Mouse (Mus musculus) megakaryocyte, embryonic 14.5 days (primary cell): ENCODE results near the gene Hpd. TPM values are rescaled to one million over a fixed set of nuclear protein-coding genes. Genes with fewer than 3 reads are reported as not detected.

Experiments
- H3K27me3 ChIP-seq: replicated peaks from 2 replicates; pipeline ENCODE3; 2012; ENCODE audit warnings: inconsistent platforms
- H3K36me3 ChIP-seq: replicated peaks from 2 replicates; pipeline ENCODE3; 2012; ENCODE audit warnings: low read length, inconsistent platforms, mixed read lengths
- H3K4me1 ChIP-seq: 2 replicates; pipeline ENCODE4 v1.6.1; 2012; ENCODE audit warnings: inconsistent platforms
- H3K4me3 ChIP-seq: replicated peaks from 2 replicates; pipeline ENCODE3; 2012; ENCODE audit warnings: moderate library complexity, mild to moderate bottlenecking, inconsistent platforms
- H3K9me3 ChIP-seq: 2 replicates; pipeline ENCODE4 v1.6.1; 2012; ENCODE audit warnings: inconsistent platforms
- FLI1 ChIP-seq: IDR thresholded peaks from 2 replicates; pipeline ENCODE4 v1.6.1; 2012; ENCODE audit warnings: low read length, inconsistent platforms, mixed read lengths
- GATA1 ChIP-seq: IDR thresholded peaks from 3 replicates; pipeline ENCODE4 v1.6.1; 2012; ENCODE audit warnings: mixed read lengths, low read length, inconsistent platforms, borderline replicate concordance
- polyA plus RNA-seq: library from polyadenylated mRNA; stranded (reverse); fragments of >175 nt; gene quantifications from 2 replicates; pipeline ENCODE4 v1.2.3, GENCODE M21; 2012; ENCODE audit warnings: low replicate concordance; ENCODE audit not compliant: insufficient read depth

Gene Hpd
- polyA plus RNA-seq, 1 experiment, result not detected

GRCm38 (mm10) chr5:123137044-123137909, 45.2 kb downstream of the Hpd start:
- Histone ChIP-seq H3K36me3 (peaks cover 57% of the 10 kb centered on the region), H3K4me3 (peak overlapping the region; percentile 96), H3K4me1 (peaks cover 63% of the 10 kb centered on the region), H3K27me3 (no peaks in the 10 kb centered on the region), H3K9me3 (no peaks in the 10 kb centered on the region)
- TF ChIP-seq FLI1 (no peak), GATA1 (no peak)

- H3K27me3 ChIP-seq, result no peaks in the 10 kb centered on the region
- H3K36me3 ChIP-seq, result peaks cover 59% of the 10 kb centered on the region
- peaks cover 71% of the 10 kb centered on the region for H3K4me1 ChIP-seq
- TF ChIP-seq FLI1 (no peak), GATA1 (no peak)
- H3K4me3 ChIP-seq, result peak overlapping the region; percentile 96
- no peaks in the 10 kb centered on the region for H3K9me3 ChIP-seq
Measured at GRCm38 (mm10) chr5:123136361-123137043, 46.0 kb downstream of the Hpd start.

GRCm38 (mm10) chr5:123135471-123136360, 46.8 kb downstream of the Hpd start:
- TF ChIP-seq FLI1 (no peak), GATA1 (no peak)
- H3K36me3 ChIP-seq, result peaks cover 66% of the 10 kb centered on the region
- peaks cover 79% of the 10 kb centered on the region for H3K4me1 ChIP-seq

GRCm38 (mm10) chr5:123134875-123135382, 47.6 kb downstream of the Hpd start:
- TF ChIP-seq GATA1 (no peak), FLI1 (no peak)
- H3K4me3 ChIP-seq, result peak overlapping the region; percentile 96

More at GRCm38 (mm10) chr5:123135471-123136360, 46.8 kb downstream of the Hpd start:
- Histone ChIP-seq H3K9me3 (no peaks in the 10 kb centered on the region), H3K4me3 (peak overlapping the region; percentile 96), H3K27me3 (no peaks in the 10 kb centered on the region)

GRCm38 (mm10) chr5:123134186-123134874, 48.2 kb downstream of the Hpd start:
- Histone ChIP-seq H3K9me3 (no peaks in the 10 kb centered on the region), H3K4me3 (peak overlapping the region; percentile 96), H3K36me3 (peaks cover 79% of the 10 kb centered on the region), H3K27me3 (no peaks in the 10 kb centered on the region), H3K4me1 (peaks cover 92% of the 10 kb centered on the region)
- TF ChIP-seq GATA1, result no peak
- no peak for TF ChIP-seq FLI1

More at GRCm38 (mm10) chr5:123134875-123135382, 47.6 kb downstream of the Hpd start:
- Histone ChIP-seq H3K9me3 (no peaks in the 10 kb centered on the region), H3K36me3 (peaks cover 74% of the 10 kb centered on the region), H3K4me1 (peaks cover 87% of the 10 kb centered on the region), H3K27me3 (no peaks in the 10 kb centered on the region)

GRCm38 (mm10) chr5:123133784-123134143, 48.8 kb downstream of the Hpd start:
- Histone ChIP-seq H3K4me3 (peak overlapping the region; percentile 29), H3K36me3 (peaks cover 82% of the 10 kb centered on the region), H3K4me1 (peaks cover 96% of the 10 kb centered on the region), H3K9me3 (no peaks in the 10 kb centered on the region), H3K27me3 (no peaks in the 10 kb centered on the region)
- TF ChIP-seq FLI1 (no peak), GATA1 (no peak)

GRCm38 (mm10) chr5:123133083-123133783, 49.3 kb downstream of the Hpd start:
- Histone ChIP-seq H3K9me3 (no peaks in the 10 kb centered on the region), H3K4me3 (peak overlapping the region; percentile 98), H3K27me3 (no peaks in the 10 kb centered on the region), H3K4me1 (peaks cover 98% of the 10 kb centered on the region), H3K36me3 (peaks cover 86% of the 10 kb centered on the region)
- no peak for TF ChIP-seq FLI1
- TF ChIP-seq GATA1, result no peak

- Histone ChIP-seq H3K27me3 (no peaks in the 10 kb centered on the region), H3K36me3 (peaks cover 89% of the 10 kb centered on the region), H3K4me3 (peak within 1 kb of the TSS; percentile 98), H3K9me3 (no peaks in the 10 kb centered on the region), H3K4me1 (peaks cover 100% of the 10 kb centered on the region)
- no peak for TF ChIP-seq GATA1
- TF ChIP-seq FLI1, result no peak
Measured at GRCm38 (mm10) chr5:123132308-123133071, 50.0 kb downstream of the Hpd start, which contains the start of gene Rhof. TSS of gene Rhof (minus strand) at chr5:123132692.
